Mouse (Mus musculus) thymus, postnatal 10 days (tissue): ENCODE results near the gene Retreg3.
"Not testable (repeated sequence)": the region's sequence is repeated elsewhere in the genome, so short reads cannot be mapped to it uniquely, and the experiment has no call there.

ENCODE experiments used
- DNase-seq, 2 experiments: peaks; one replicate each; pipeline ENCODE4 v3.0.0; 2021; ENCODE audit warnings: low spot score in 2 of 2

Gene Retreg3

GRCm38 (mm10) chr11:101119761-101120544 lies at the start of gene Retreg3, which contains the start of gene Tubg1:
Gene Retreg3, minus strand, starts transcription at chr11:101119893.
Gene Tubg1, plus strand, starts transcription at chr11:101119938.
- DNase-seq = peak; percentile 98 to 100

GRCm38 (mm10) chr11:101168301-101168980 lies 48.7 kb upstream of the Retreg3 start:
- DNase-seq = no peak

- DNase-seq = no peak
Measured at GRCm38 (mm10) chr11:101167963-101168300, 48.2 kb upstream of the Retreg3 start.

GRCm38 (mm10) chr11:101167211-101167962 lies 47.7 kb upstream of the Retreg3 start:
- DNase-seq = no peak

GRCm38 (mm10) chr11:101166357-101166756 lies 46.7 kb upstream of the Retreg3 start:
- no peak for DNase-seq

GRCm38 (mm10) chr11:101164677-101165580 lies 45.2 kb upstream of the Retreg3 start:
- no peak for DNase-seq

- peak in 1 of 2 experiments; percentile 33 for DNase-seq
Measured at GRCm38 (mm10) chr11:101164351-101164665, 44.6 kb upstream of the Retreg3 start.

- no peak for DNase-seq
Measured at GRCm38 (mm10) chr11:101163476-101164350, 44.0 kb upstream of the Retreg3 start.

- DNase-seq = no peak
Measured at GRCm38 (mm10) chr11:101162772-101163171, 43.1 kb upstream of the Retreg3 start.

GRCm38 (mm10) chr11:101162301-101162700 lies 42.6 kb upstream of the Retreg3 start:
- DNase-seq = no peak

- no peak for DNase-seq
Measured at GRCm38 (mm10) chr11:101161551-101161950, 41.9 kb upstream of the Retreg3 start.

- DNase-seq = not testable (repeated sequence)
Measured at GRCm38 (mm10) chr11:101160981-101161505, 41.4 kb upstream of the Retreg3 start.

GRCm38 (mm10) chr11:101160151-101160550 lies 40.5 kb upstream of the Retreg3 start:
- not testable (repeated sequence) for DNase-seq

GRCm38 (mm10) chr11:101155728-101156371 lies 36.2 kb upstream of the Retreg3 start, which contains the start of gene Tubg2:
Gene Tubg2, plus strand, starts transcription at chr11:101155907.
- DNase-seq = peak; percentile 48 to 55

- no peak for DNase-seq
Measured at GRCm38 (mm10) chr11:101155151-101155550, 35.5 kb upstream of the Retreg3 start.

GRCm38 (mm10) chr11:101154648-101155047 lies 35.0 kb upstream of the Retreg3 start:
- no peak for DNase-seq

GRCm38 (mm10) chr11:101152825-101153224 lies 33.1 kb upstream of the Retreg3 start:
- DNase-seq = no peak

- DNase-seq = no peak
Measured at GRCm38 (mm10) chr11:101151063-101151462, 31.4 kb upstream of the Retreg3 start.
